Mouse (Mus musculus): ENCODE measurements around the gene Nps.

- TF ChIP-seq CTCF (conservative IDR thresholded peaks at IDR 0.05; ENCODE audit: insufficient read depth, insufficient read length, low read depth, low read length) (no peak), POLR2A (IDR thresholded peaks at IDR 0.05; ENCODE audit: low read depth, low read length) (no peak)
Observed at GRCm38 (mm10) chr7:135294498-135294897, 36.0 kb downstream of the Nps start.
